Mouse (Mus musculus): Measurements from ENCODE around the gene Gripap1. TPM values are rescaled to one million over a fixed set of nuclear protein-coding genes. Genes with fewer than 3 reads are reported as not detected.
A peak's percentile ranks its signal among the peaks of the same experiment; 100 is the strongest.

Gripap1 gene
- polyA plus RNA-seq, 2 experiments: 32.9 to 63.0 TPM

GRCm38 (mm10) chrX:7763631-7764393 lies 25.8 kb upstream of the Gripap1 start:
- H3K9ac ChIP-seq (ENCODE audit: low read depth, low read length, severe bottlenecking): peak overlapping the region; percentile 67
- ATAC-seq (ENCODE audit: low FRiP score, low read depth) (no peak), DNase-seq (ENCODE audit: low spot score) (peak; percentile 3)
- WGBS: 13% methylated on average over 22 of the region's 22 CpGs
- H3K27me3 ChIP-seq (ENCODE audit: control insufficient read depth, insufficient read depth, low read length): no peaks in the 10 kb centered on the region
- no peak for TF ChIP-seq POLR2A (IDR thresholded peaks at IDR 0.05; ENCODE audit: borderline replicate concordance, extremely low read depth, insufficient read depth, insufficient read length)
- no peaks in the 10 kb centered on the region for H3K4me1 ChIP-seq (ENCODE audit: control insufficient read depth, insufficient read depth, low read length)
- peaks cover 17% of the 10 kb centered on the region for H3K36me3 ChIP-seq (ENCODE audit: control insufficient read depth, insufficient read depth, low read length)
- H3K27ac ChIP-seq (replicated peaks; ENCODE audit: low read depth, low read length): no peak overlapping the region
- no peaks in the 10 kb centered on the region for H3K9me3 ChIP-seq (ENCODE audit: control insufficient read depth, low read length)
- peak overlapping the region; percentile 59 for H3K4me3 ChIP-seq (replicated peaks; ENCODE audit: low read length)
- peak overlapping the region; percentile 55 for H3K4me2 ChIP-seq (replicated peaks; ENCODE audit: low read depth, low read length, severe bottlenecking)

DNA sequence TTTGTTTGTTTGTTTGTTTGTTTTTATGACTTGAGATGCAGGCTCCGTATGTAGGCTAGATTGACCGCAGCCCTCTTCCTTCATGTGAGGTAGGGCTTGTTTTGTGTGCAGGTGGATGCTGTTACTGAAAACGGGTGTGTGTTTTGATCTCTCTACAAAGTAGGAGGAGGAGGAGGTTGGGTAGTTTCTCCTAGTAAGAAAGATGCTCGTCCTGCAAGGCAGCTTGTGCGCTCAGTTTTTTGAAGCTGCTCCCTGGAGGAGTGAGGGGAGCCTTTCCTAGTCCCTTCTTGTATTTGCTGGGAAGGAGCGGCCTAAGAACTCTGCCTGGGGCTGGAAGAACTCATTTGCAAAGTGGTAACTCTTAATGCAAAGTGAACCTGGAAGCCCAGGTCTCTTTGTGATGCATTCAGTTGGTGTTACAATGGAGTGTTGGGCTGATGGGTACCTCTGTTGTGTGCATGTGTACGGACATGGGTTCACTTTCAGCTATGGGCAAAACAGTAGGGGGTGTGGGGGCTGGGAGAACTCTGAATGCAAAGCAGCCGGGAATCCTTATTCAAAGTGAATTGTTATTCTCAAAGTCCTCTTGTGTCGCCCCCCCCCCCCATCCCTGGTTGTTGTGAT lies 24.8 kb upstream of the Gripap1 start:
- H3K9me3 ChIP-seq (ENCODE audit: control insufficient read depth, low read length): no peaks in the 10 kb centered on the region
- 17% methylated on average over 9 of the region's 9 CpGs for WGBS
- no peak for ATAC-seq (ENCODE audit: low FRiP score, low read depth)
- peak overlapping the region; percentile 59 for H3K4me3 ChIP-seq (replicated peaks; ENCODE audit: low read length)
- H3K27me3 ChIP-seq (ENCODE audit: control insufficient read depth, insufficient read depth, low read length): no peaks in the 10 kb centered on the region
- peaks cover 25% of the 10 kb centered on the region for H3K36me3 ChIP-seq (ENCODE audit: control insufficient read depth, insufficient read depth, low read length)
- no peak overlapping the region for H3K9ac ChIP-seq (ENCODE audit: low read depth, low read length, severe bottlenecking)
- peak overlapping the region; percentile 55 for H3K4me2 ChIP-seq (replicated peaks; ENCODE audit: low read depth, low read length, severe bottlenecking)
- no peak for TF ChIP-seq POLR2A (IDR thresholded peaks at IDR 0.05; ENCODE audit: borderline replicate concordance, extremely low read depth, insufficient read depth, insufficient read length)
- no peak overlapping the region for H3K27ac ChIP-seq (replicated peaks; ENCODE audit: low read depth, low read length)
- DNase-seq (ENCODE audit: low spot score): no peak
- H3K4me1 ChIP-seq (ENCODE audit: control insufficient read depth, insufficient read depth, low read length): no peaks in the 10 kb centered on the region

DNA sequence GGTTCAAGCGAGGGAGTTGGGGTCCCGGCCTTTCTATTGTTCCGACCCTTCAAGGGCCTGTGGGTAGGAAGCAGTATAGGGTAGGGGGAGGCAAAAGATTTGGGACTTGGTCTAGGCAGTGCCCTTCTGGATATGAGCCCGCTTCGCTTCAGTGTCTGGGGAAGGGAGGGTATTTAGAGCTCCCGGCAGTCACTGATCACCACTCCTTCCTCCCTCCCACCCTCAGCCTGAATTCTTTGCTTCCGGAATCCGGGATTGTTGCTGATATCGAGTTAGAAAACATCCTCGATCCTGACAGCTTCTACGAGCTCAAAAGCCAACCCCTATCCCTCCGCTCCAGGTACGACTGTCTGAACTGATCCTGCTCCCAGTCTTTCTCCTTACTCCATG lies 24.3 kb upstream of the Gripap1 start:
- H3K9me3 ChIP-seq (ENCODE audit: control insufficient read depth, low read length): no peaks in the 10 kb centered on the region
- no peak for TF ChIP-seq POLR2A (IDR thresholded peaks at IDR 0.05; ENCODE audit: borderline replicate concordance, extremely low read depth, insufficient read depth, insufficient read length)
- H3K9ac ChIP-seq (ENCODE audit: low read depth, low read length, severe bottlenecking): no peak overlapping the region
- H3K4me3 ChIP-seq (replicated peaks; ENCODE audit: low read length): 0 out of 2 replicates have a peak overlapping the region, but pooled peaks have one; percentile 59
- peaks cover 29% of the 10 kb centered on the region for H3K36me3 ChIP-seq (ENCODE audit: control insufficient read depth, insufficient read depth, low read length)
- H3K4me1 ChIP-seq (ENCODE audit: control insufficient read depth, insufficient read depth, low read length): no peaks in the 10 kb centered on the region
- no peak overlapping the region for H3K27ac ChIP-seq (replicated peaks; ENCODE audit: low read depth, low read length)
- 35% methylated on average over 9 of the region's 13 CpGs for WGBS
- DNase-seq (ENCODE audit: low spot score) (no peak), ATAC-seq (ENCODE audit: low FRiP score, low read depth) (no peak)
- H3K4me2 ChIP-seq (replicated peaks; ENCODE audit: low read depth, low read length, severe bottlenecking): peak overlapping the region; percentile 55
- H3K27me3 ChIP-seq (ENCODE audit: control insufficient read depth, insufficient read depth, low read length): no peaks in the 10 kb centered on the region

- no peak overlapping the region for H3K9ac ChIP-seq (ENCODE audit: low read depth, low read length, severe bottlenecking)
- no peaks in the 10 kb centered on the region for H3K9me3 ChIP-seq (ENCODE audit: control insufficient read depth, low read length)
- no peaks in the 10 kb centered on the region for H3K27me3 ChIP-seq (ENCODE audit: control insufficient read depth, insufficient read depth, low read length)
- 0 out of 2 replicates have a peak overlapping the region, but pooled peaks have one; percentile 59 for H3K4me3 ChIP-seq (replicated peaks; ENCODE audit: low read length)
- TF ChIP-seq POLR2A (IDR thresholded peaks at IDR 0.05; ENCODE audit: borderline replicate concordance, extremely low read depth, insufficient read depth, insufficient read length): no peak
- peaks cover 29% of the 10 kb centered on the region for H3K36me3 ChIP-seq (ENCODE audit: control insufficient read depth, insufficient read depth, low read length)
- peak; percentile 62 for DNase-seq (ENCODE audit: low spot score)
- peak overlapping the region; percentile 55 for H3K4me2 ChIP-seq (replicated peaks; ENCODE audit: low read depth, low read length, severe bottlenecking)
- 25% methylated on average over 11 of the region's 11 CpGs for WGBS
- H3K27ac ChIP-seq (replicated peaks; ENCODE audit: low read depth, low read length): no peak overlapping the region
- no peaks in the 10 kb centered on the region for H3K4me1 ChIP-seq (ENCODE audit: control insufficient read depth, insufficient read depth, low read length)
- ATAC-seq (ENCODE audit: low FRiP score, low read depth): peak; percentile 23; the same call in 1 of the 2 replicates
Observed at GRCm38 (mm10) chrX:7765764-7766163, 23.8 kb upstream of the Gripap1 start.

GRCm38 (mm10) chrX:7769302-7770017 lies 20.1 kb upstream of the Gripap1 start:
- Histone ChIP-seq H3K4me3 (replicated peaks; ENCODE audit: low read length) (no peak overlapping the region), H3K4me1 (ENCODE audit: control insufficient read depth, insufficient read depth, low read length) (no peaks in the 10 kb centered on the region), H3K9ac (ENCODE audit: low read depth, low read length, severe bottlenecking) (no peak overlapping the region), H3K27me3 (ENCODE audit: control insufficient read depth, insufficient read depth, low read length) (no peaks in the 10 kb centered on the region), H3K9me3 (ENCODE audit: control insufficient read depth, low read length) (no peaks in the 10 kb centered on the region), H3K36me3 (ENCODE audit: control insufficient read depth, insufficient read depth, low read length) (peaks cover 29% of the 10 kb centered on the region), H3K4me2 (replicated peaks; ENCODE audit: low read depth, low read length, severe bottlenecking) (no peak overlapping the region), H3K27ac (replicated peaks; ENCODE audit: low read depth, low read length) (no peak overlapping the region)
- DNase-seq (ENCODE audit: low spot score) (no peak), ATAC-seq (ENCODE audit: low FRiP score, low read depth) (no peak)
- no peak for TF ChIP-seq POLR2A (IDR thresholded peaks at IDR 0.05; ENCODE audit: borderline replicate concordance, extremely low read depth, insufficient read depth, insufficient read length)
- WGBS: 86% methylated on average over 7 of the region's 7 CpGs
